Mouse (Mus musculus) heart, embryonic 12.5 days (tissue): ENCODE results near the gene Mfsd2b. TPM values are rescaled to one million over a fixed set of nuclear protein-coding genes. Genes with fewer than 3 reads are reported as not detected.

ENCODE experiments used
- ATAC-seq: fragments of 200-750 bp; cut with Nextera tagmentation; 2 replicates; pipeline ENCODE4 v1.8.0; 2017; ENCODE audit warnings: moderate TSS enrichment, moderate library complexity; ENCODE audit not compliant: insufficient number of reproducible peaks, low FRiP score
- H3K27ac ChIP-seq: fragments of 300-500 bp; sonication (generic); 2 replicates; pipeline ENCODE4 v1.5.1; 2016; ENCODE audit warnings: mild to moderate bottlenecking, moderate library complexity; ENCODE audit not compliant: poor library complexity, severe bottlenecking
- H3K27me3 ChIP-seq: fragments of 300-500 bp; sonication (generic); replicated peaks from 2 replicates; pipeline ENCODE4 v1.6.1; 2016; ENCODE audit warnings: mild to moderate bottlenecking, moderate library complexity
- H3K36me3 ChIP-seq: fragments of 300-500 bp; sonication (generic); 2 replicates; pipeline ENCODE4 v1.6.1; 2016; ENCODE audit warnings: mild to moderate bottlenecking, moderate library complexity
- H3K4me1 ChIP-seq: fragments of 300-500 bp; sonication (generic); replicated peaks from 2 replicates; pipeline ENCODE4 v1.6.1; 2016; ENCODE audit warnings: mild to moderate bottlenecking
- H3K4me2 ChIP-seq: fragments of 300-500 bp; sonication (generic); 2 replicates; pipeline ENCODE4 v1.6.1; 2016; ENCODE audit warnings: mild to moderate bottlenecking, moderate library complexity
- H3K4me3 ChIP-seq: fragments of 300-500 bp; sonication (generic); 2 replicates; pipeline ENCODE4 v1.5.1; 2016; ENCODE audit warnings: mild to moderate bottlenecking
- H3K9ac ChIP-seq: fragments of 300-500 bp; sonication (generic); 2 replicates; pipeline ENCODE4 v1.6.1; 2016; ENCODE audit warnings: mild to moderate bottlenecking, moderate library complexity
- H3K9me3 ChIP-seq: fragments of 300-500 bp; sonication (generic); replicated peaks from 2 replicates; pipeline ENCODE4 v1.6.1; 2016; ENCODE audit warnings: mild to moderate bottlenecking, moderate library complexity
- WGBS: fragments of 180-500 bp; shearing (Covaris S2); methylation state at CpG from one replicate; pipeline ENCODE4 v1.1.7; 2016; 5-methylcytosine and 5-hydroxymethylcytosine counted together
- polyA plus RNA-seq: library from polyadenylated mRNA; unstranded; fragments of >200 nt; fragmentation: Nextera tagmentation; extraction: Ambion mirVana; gene quantifications from 2 replicates; pipeline ENCODE4 v1.2.1, GENCODE M21; 2016

The Mfsd2b gene
- polyA plus RNA-seq, 1 experiment from 2014 or later, result 7.2 TPM

DNA sequence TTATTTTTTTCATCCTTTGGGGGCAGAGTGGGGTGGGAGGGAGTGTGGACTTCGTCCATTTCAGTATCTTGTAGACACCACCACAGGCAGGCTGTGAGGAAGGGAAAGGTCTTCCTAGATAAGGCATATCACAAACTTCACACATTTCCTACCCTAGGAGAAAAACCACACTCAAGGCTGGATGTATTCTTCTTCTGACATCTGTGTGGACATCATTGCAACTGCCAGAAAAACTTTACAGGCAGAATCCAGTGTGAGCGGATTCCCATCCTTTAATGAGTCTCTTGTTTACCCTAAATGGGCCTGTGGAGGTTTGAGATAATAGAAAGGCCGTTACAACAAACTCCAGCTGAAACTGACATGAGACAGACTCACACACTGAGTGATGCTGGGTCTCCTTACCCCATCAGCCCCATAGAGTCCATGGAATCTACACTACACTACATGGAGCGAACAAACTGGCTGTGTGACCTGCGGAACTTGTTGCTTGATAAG lies 1.1 kb downstream of the Mfsd2b start:
- peak; percentile 73 for ATAC-seq
- no peaks in the 10 kb centered on the region for H3K9me3 ChIP-seq
- peak overlapping the region; percentile 80; the same call in 1 of the 2 replicates for H3K4me2 ChIP-seq
- H3K4me1 ChIP-seq, result peaks cover 34% of the 10 kb centered on the region
- H3K9ac ChIP-seq, result no peak overlapping the region
- no peaks in the 10 kb centered on the region for H3K27me3 ChIP-seq
- H3K27ac ChIP-seq, result 0 out of 2 replicates have a peak overlapping the region, but pooled peaks have one; percentile 14
- 38% methylated on average over 5 of the region's 5 CpGs for WGBS
- no peaks in the 10 kb centered on the region for H3K36me3 ChIP-seq
- peak overlapping the region; percentile 39; the same call in 1 of the 2 replicates for H3K4me3 ChIP-seq

DNA sequence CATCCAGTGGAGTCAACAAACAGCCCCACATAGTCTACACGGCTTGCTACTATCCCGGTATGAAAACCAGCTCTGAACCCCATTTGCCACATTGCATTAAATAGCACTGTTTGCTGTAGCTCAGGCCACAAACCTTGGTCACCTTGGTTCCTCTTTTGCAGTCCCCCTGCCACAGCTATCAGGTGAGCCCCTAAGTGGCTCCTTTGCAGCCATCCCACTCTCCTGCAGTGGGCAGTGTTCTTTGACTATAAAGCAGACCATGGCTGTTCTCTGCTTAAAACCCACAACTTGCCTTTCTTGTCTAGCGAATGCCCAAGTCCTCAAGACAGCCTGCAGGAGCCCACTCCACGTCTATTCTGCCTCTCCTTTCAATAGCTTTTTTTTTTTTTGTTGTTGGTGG lies 1.9 kb downstream of the Mfsd2b start:
- WGBS, result 39% methylated on average over 4 of the region's 4 CpGs
- ATAC-seq, result no peak
- no peaks in the 10 kb centered on the region for H3K9me3 ChIP-seq
- no peaks in the 10 kb centered on the region for H3K36me3 ChIP-seq
- H3K27me3 ChIP-seq, result no peaks in the 10 kb centered on the region
- no peak overlapping the region for H3K27ac ChIP-seq
- no peak overlapping the region for H3K9ac ChIP-seq
- H3K4me3 ChIP-seq, result no peak overlapping the region
- peaks cover 34% of the 10 kb centered on the region for H3K4me1 ChIP-seq
- H3K4me2 ChIP-seq, result peak overlapping the region; percentile 33

GRCm38 (mm10) chr12:4871260-4871659 lies 2.9 kb downstream of the Mfsd2b start:
- Histone ChIP-seq H3K4me2 (no peak overlapping the region), H3K27me3 (no peaks in the 10 kb centered on the region), H3K27ac (no peak overlapping the region), H3K9ac (no peak overlapping the region), H3K36me3 (no peaks in the 10 kb centered on the region), H3K4me1 (peaks cover 34% of the 10 kb centered on the region), H3K4me3 (no peak overlapping the region), H3K9me3 (no peaks in the 10 kb centered on the region)
- WGBS, result 90% methylated on average over 5 of the region's 5 CpGs
- ATAC-seq, result no peak

DNA sequence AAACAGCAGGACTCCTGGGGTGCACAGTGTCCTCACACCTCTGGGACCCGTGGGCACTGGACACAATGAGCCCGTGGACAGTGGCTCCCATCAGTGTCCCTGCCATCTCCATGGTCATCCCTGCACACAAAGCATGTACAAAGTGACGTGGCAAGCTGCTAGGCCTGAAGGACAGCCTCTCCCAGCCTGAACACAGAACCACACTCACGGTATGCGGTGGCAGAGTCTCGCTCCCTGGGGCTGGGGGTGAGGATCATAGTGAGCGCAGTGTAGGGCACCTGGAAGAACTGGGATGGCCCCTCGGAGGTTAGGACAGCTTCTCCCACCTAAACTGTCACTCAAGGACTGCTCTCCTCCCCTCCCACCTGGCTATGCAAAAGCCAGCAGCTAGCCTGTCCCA lies 5.2 kb downstream of the Mfsd2b start:
- 72% methylated on average over 8 of the region's 8 CpGs for WGBS

DNA sequence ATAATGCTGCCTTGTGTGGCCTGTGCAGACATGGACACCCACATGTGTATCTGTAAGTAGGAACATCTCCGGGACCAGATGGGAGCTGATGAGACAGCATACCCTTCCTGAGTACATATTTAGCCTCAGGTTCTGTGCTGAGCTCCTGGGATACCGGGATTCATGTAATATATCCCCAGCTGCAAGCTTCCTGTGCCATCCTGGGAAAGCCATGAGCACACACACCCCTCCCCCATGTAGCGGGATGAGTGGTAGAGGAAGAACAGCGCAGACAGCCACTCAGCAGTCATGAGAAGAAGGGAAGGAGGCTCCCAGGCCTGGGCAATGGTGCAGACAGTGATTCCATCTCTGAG lies 9.8 kb downstream of the Mfsd2b start:
- H3K9ac ChIP-seq, result 0 out of 2 replicates have a peak overlapping the region, but pooled peaks have one; percentile 20
- 0 out of 2 replicates have a peak, but pooled peaks cover 5% of the 10 kb centered on the region for H3K36me3 ChIP-seq
- H3K4me3 ChIP-seq, result no peak overlapping the region
- H3K4me1 ChIP-seq, result peaks cover 40% of the 10 kb centered on the region
- WGBS, result 45% methylated on average over 4 of the region's 4 CpGs
- H3K9me3 ChIP-seq, result no peaks in the 10 kb centered on the region
- H3K27me3 ChIP-seq, result no peaks in the 10 kb centered on the region; the same call in 1 of the 2 replicates
- H3K4me2 ChIP-seq, result peak overlapping the region; percentile 49
- H3K27ac ChIP-seq, result peak overlapping the region; percentile 84; the same call in 1 of the 2 replicates
- no peak for ATAC-seq

More for the DNA sequence above, 5.2 kb downstream of the Mfsd2b start:
- peaks cover 36% of the 10 kb centered on the region for H3K4me1 ChIP-seq
- H3K4me3 ChIP-seq, result no peak overlapping the region
- H3K27me3 ChIP-seq, result no peaks in the 10 kb centered on the region; the same call in 1 of the 2 replicates
- ATAC-seq, result no peak
- no peaks in the 10 kb centered on the region for H3K9me3 ChIP-seq
- no peak overlapping the region for H3K9ac ChIP-seq
- no peak overlapping the region for H3K4me2 ChIP-seq
- H3K36me3 ChIP-seq, result no peaks in the 10 kb centered on the region
- H3K27ac ChIP-seq, result no peak overlapping the region

GRCm38 (mm10) chr12:4863654-4864337 lies 10.4 kb downstream of the Mfsd2b start:
- Histone ChIP-seq H3K4me1 (peaks cover 42% of the 10 kb centered on the region), H3K36me3 (0 out of 2 replicates have a peak, but pooled peaks cover 5% of the 10 kb centered on the region), H3K27ac (peak overlapping the region; percentile 84), H3K9ac (0 out of 2 replicates have a peak overlapping the region, but pooled peaks have one; percentile 20), H3K4me3 (no peak overlapping the region), H3K4me2 (peak overlapping the region; percentile 49), H3K9me3 (no peaks in the 10 kb centered on the region), H3K27me3 (no peaks in the 10 kb centered on the region; the same call in 1 of the 2 replicates)
- ATAC-seq, result peak; percentile 72
- 29% methylated on average over 4 of the region's 4 CpGs for WGBS

DNA sequence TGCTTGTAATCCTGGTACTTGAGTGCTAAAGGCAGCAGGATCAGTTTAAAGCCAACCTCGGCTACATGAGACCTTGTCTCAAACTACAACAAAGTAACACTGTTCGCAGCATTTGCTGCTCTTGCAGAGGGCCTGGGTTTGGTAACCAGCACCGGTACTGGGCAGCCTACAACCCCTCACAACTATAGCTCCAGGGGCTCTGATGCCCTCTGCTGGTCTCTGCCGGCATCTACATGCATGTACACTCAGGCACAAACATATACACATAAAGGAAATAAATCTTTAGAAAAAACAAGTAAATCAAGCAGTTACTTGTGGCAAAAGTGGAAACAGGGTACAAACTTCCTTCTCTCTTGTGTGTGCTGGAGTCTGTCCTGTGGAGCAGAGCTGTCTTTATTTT lies 11.5 kb downstream of the Mfsd2b start:
- no peaks in the 10 kb centered on the region for H3K9me3 ChIP-seq
- 92% methylated on average over 4 of the region's 4 CpGs for WGBS
- H3K27me3 ChIP-seq, result no peaks in the 10 kb centered on the region; the same call in 1 of the 2 replicates
- H3K27ac ChIP-seq, result 0 out of 2 replicates have a peak overlapping the region, but pooled peaks have one; percentile 32
- peaks cover 42% of the 10 kb centered on the region for H3K4me1 ChIP-seq
- ATAC-seq, result no peak
- H3K36me3 ChIP-seq, result 0 out of 2 replicates have a peak, but pooled peaks cover 9% of the 10 kb centered on the region
- no peak overlapping the region for H3K4me3 ChIP-seq
- no peak overlapping the region for H3K4me2 ChIP-seq
- H3K9ac ChIP-seq, result no peak overlapping the region

- H3K4me2 ChIP-seq, result no peak overlapping the region
- H3K4me3 ChIP-seq, result no peak overlapping the region
- H3K4me1 ChIP-seq, result peaks cover 35% of the 10 kb centered on the region
- peaks cover 27% of the 10 kb centered on the region for H3K36me3 ChIP-seq
- peak; percentile 52 for ATAC-seq
- H3K27me3 ChIP-seq, result no peaks in the 10 kb centered on the region
- H3K9ac ChIP-seq, result no peak overlapping the region
- WGBS, result 33% methylated on average over 11 of the region's 11 CpGs
- H3K9me3 ChIP-seq, result 0 out of 2 replicates have a peak, but pooled peaks cover 5% of the 10 kb centered on the region
- peak overlapping the region; percentile 63 for H3K27ac ChIP-seq
Measured at GRCm38 (mm10) chr12:4859241-4859914, 14.8 kb downstream of the Mfsd2b start.

GRCm38 (mm10) chr12:4856834-4857233 lies 17.3 kb downstream of the Mfsd2b start:
- Histone ChIP-seq H3K9ac (no peak overlapping the region), H3K27ac (no peak overlapping the region), H3K4me1 (peaks cover 17% of the 10 kb centered on the region), H3K4me3 (no peak overlapping the region), H3K27me3 (no peaks in the 10 kb centered on the region), H3K36me3 (peaks cover 43% of the 10 kb centered on the region), H3K9me3 (0 out of 2 replicates have a peak, but pooled peaks cover 5% of the 10 kb centered on the region), H3K4me2 (no peak overlapping the region)
- no peak for ATAC-seq
- 96% methylated on average over 2 of the region's 2 CpGs for WGBS

DNA sequence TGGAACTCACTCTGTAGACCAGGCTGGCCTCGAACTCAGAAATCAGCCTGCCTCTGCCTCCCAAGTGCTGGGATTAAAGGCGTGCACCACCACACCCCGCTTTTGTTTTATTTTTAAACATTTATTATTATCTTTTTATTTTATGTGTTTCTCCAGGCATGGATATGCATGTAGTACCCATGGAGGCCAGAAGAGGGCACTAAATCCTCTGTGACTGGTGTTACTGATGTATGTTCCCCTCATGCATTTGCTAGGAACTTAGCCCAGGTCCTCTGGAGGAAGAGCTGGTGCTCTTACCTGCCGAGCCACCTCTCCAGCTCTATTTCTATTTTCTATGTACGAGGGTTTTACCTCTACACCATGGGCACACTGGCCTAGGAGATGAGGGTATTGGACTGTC lies 18.0 kb downstream of the Mfsd2b start:
- Histone ChIP-seq H3K4me1 (peaks cover 12% of the 10 kb centered on the region), H3K9ac (no peak overlapping the region), H3K27me3 (no peaks in the 10 kb centered on the region), H3K36me3 (peaks cover 49% of the 10 kb centered on the region), H3K4me3 (no peak overlapping the region), H3K9me3 (0 out of 2 replicates have a peak, but pooled peaks cover 5% of the 10 kb centered on the region), H3K4me2 (no peak overlapping the region), H3K27ac (no peak overlapping the region)
- ATAC-seq, result no peak
- WGBS, result 94% methylated on average over 5 of the region's 5 CpGs

- peak; percentile 56; the same call in 1 of the 2 replicates for ATAC-seq
- no peaks in the 10 kb centered on the region for H3K36me3 ChIP-seq
- peak overlapping the region; percentile 78 for H3K4me3 ChIP-seq
- H3K4me2 ChIP-seq, result peak overlapping the region; percentile 68
- H3K27me3 ChIP-seq, result no peaks in the 10 kb centered on the region
- peak overlapping the region; percentile 74 for H3K27ac ChIP-seq
- WGBS, result under 1% methylated on average over 12 of the region's 12 CpGs
- H3K9ac ChIP-seq, result peak overlapping the region; percentile 73
- peaks cover 21% of the 10 kb centered on the region for H3K4me1 ChIP-seq
- H3K9me3 ChIP-seq, result no peaks in the 10 kb centered on the region
Measured at GRCm38 (mm10) chr12:4843741-4844140, 30.4 kb downstream of the Mfsd2b start.
